Mouse (Mus musculus) R1 (cell line): ENCODE data around the gene Banf1.
A peak's percentile ranks its signal among the peaks of the same experiment; 100 is the strongest.
"Not testable (repeated sequence)": the region's sequence is repeated elsewhere in the genome, so short reads cannot be mapped to it uniquely, and the experiment has no call there.

Experiments used
- DNase-seq: peaks from one replicate; pipeline ENCODE4 v3.0.0-alpha.2; 2018; ENCODE audit warnings: low read depth, low spot score

Gene Banf1

DNA sequence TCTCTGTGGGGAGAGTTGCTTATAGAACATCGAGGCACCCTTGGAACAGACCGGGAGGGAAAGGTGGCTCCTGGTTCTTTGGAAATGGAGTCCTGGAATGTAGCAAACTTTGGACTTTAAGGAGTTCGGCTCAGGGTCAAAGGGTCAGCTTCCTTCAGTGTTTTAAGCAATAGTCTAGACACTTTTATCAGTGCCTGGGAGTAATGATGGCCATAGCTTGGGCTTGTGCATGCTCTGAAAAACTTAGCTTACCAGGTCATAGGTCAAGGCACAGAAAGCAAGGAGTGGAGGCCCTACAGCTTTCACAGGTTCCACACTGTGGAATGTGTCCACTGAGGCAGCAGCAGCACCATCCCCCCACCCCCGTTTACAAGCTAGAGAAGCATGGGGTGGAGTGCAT lies 7.8 kb upstream of the Banf1 start:
- DNase-seq, result peak; percentile 32

DNA sequence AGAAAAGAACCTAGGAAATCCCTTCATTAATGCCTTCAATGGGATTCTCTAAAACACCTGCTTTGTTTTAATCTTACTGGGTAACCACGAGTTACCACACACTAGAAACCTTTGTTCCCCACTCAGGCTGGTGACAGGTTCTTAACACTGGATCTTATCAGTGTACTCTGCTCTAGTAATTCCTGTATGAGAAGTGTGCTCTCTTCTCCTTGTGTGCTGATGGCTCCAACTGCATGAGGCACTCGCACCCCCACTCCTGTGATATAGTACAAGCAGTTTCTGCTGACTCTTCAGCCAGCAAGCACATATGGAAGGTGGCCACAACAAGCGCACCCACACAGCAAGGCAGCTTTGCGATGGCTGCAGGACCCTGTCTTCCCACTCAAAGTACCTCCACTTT lies 7.2 kb upstream of the Banf1 start:
- no peak for DNase-seq

DNA sequence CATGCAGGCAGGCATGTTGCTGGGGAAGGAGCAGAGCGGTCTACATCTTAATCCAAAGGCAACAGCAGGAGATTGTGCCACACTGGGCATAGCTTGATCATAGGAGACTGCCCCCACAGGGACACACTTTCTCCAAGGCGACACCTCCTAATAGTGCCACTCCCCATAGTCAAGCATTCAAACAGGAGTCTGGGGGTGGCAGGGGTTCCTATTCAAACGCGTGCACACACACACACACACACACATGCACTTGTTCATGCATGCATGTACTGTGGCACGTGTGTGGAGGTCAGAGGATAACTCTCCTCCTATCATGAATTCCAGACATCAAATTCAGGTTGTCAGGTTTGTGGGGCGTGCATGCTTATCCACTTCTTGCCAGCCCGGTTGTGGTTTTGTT lies 5.8 kb upstream of the Banf1 start:
- DNase-seq, result no peak

DNA sequence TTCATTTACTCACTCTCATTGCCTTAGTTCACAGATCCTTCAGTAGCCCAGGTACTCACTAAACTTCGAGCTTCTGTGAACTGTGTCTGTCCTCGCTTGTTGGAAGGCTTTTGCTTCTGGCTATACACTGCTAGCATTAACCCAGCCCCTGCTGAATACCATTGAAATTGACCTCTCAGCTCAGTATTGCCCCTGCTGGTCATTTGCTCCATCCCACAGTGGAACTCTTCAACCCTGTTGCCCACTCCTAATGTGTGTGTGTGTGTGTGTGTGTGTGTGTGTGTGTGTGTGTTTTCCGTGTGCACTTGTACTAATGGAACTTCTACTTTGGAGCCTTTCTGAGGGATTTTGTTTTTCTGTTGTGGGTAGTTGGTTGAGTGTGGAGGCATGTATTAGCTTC lies 4.0 kb upstream of the Banf1 start:
- peak; percentile 54 for DNase-seq

DNA sequence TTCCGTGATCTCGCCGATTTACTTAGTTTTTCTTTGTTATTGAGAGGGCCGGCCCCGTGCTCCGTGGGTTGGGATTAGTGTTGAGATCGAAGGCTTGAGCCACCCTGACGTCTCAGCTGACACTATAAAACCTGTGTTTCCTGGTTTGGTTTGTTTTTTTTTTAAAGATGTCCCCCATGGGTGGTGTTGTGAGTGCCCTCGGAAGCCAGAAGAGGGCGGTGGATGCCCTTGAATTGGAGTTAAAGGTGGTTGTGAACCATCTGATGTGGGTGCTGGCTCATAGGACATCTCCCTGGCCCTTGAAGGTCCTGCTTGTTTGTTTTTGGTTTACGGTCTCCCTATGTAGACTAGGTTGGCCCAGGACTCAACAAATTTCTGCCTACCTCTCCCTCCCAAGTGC lies 487 bp upstream of the Banf1 start:
- peak; percentile 62 for DNase-seq

DNA sequence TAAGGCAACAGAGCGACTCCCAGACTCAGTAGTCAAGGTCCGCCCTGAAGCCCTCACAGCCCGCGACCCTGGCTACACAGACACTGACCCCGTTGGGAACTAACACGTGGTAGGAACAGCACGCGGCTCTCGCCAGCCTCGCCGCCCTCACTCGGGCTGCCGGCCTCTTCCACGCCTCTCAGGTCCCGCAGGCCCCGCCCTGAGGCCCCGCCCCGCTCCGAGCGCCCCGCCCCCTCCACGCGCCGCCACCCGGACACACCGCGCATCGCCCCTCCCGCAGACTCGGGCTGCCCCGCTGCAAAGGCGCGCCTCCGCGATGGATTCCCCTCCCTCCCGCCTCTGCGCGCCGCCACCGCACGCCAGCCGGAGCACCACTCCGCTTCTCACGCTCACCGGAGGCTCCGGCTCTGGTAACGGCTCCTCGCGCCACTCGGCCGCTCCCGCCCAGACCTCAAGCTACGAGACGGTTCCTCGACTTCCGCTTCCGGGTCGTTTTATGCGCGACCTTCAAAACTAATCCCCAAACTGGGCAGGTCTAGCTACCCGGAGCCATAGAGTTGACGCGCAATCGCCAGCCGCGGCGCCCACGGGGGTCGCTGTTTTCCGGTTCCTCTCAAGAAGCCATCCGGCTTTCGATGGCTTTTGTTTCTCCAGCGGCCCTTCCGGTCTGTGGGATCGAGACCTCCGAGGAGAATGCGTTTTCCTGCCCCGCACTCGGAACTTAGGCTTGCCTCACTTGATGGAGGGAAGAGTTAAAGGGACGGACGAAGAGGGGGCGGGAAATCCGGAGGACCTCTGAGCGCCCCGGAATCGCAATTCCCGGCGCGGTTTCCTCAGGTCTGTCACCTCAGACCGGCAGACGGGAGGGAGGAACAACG lies 554 bp downstream of the Banf1 start, which contains the start of gene Eif1ad:
Eif1ad (plus strand) TSS at position 567 of the 878 bp plus-strand sequence.
- peak; percentile 99 for DNase-seq

DNA sequence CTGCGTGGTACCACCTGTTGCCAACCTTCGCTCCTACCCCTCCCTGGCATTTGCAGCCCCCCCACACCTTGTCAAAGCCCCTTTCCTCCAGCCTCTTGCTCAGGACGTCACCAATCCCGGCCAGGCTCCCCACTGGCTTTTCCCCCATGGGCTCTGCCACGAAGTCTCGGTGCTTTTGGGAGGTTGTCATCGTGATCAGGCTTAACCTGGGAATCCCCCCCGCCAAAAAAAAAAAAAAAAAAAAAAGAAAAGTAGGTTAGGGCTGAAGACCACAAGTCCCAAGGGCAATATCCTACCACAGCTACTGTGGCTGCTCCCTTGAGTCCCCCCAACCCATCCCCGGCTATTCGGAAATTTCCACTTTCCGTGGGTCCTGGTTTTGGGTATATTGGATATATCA lies 1.2 kb downstream of the Banf1 start:
- DNase-seq, result no peak

DNA sequence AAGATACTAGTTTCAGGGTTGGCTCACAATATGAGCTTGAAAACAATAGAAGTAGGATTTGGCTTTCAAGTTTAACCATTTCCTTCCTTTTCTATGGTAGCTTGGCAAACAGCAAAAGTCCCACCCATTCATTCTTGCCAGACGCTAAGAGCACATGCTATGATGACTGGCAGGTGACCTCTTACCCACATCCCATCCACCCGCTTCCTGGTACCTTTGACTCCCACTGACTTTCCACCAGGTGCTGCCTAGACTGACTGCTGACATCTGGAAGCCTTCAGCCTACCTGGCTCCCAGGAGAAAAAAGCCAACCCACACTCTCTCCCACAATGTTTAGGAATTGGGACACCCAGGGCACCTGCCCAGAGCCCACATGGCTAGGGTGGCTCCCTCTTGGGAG lies 2.8 kb downstream of the Banf1 start:
- DNase-seq, result no peak

DNA sequence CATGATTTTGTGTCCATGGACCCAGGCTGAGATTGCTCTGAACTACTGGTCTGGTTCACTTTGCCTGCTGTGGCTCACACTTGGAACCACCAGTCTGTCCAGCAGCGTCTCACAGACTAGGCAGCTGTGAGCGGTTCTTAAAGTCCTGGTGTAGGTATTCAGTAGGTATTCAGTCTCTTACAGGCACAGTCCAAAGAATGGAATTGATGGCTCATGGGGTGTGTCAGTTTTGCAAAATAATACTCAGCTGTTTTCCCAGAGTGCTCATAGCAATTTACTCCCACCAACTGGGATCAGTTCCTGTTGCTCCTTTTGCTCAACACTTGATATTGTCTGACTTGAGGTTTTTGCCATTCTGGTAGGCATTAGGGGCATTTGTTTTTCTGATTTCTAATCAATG lies 4.8 kb downstream of the Banf1 start:
- DNase-seq, result peak; percentile 90

DNA sequence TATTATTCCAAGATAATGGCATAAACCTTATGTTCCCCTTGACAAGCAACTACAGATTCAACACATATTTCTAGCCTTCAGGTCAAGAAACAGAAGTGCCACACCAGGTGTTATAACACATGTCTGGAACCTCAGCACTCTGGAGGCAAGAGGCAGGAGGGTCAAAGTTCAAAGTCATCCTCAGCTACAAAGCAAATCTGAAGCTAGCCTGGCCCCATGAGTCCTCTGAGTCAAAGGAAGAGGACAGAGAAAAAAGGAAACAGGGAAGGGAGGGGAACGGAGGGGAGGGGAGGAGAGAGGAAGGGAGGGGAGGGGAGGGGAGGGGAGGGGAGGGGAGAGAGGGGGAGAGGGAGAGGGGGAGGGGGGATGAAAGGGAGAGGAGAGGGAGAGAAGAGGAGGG lies 10.9 kb downstream of the Banf1 start:
- DNase-seq, result peak; percentile 77

DNA sequence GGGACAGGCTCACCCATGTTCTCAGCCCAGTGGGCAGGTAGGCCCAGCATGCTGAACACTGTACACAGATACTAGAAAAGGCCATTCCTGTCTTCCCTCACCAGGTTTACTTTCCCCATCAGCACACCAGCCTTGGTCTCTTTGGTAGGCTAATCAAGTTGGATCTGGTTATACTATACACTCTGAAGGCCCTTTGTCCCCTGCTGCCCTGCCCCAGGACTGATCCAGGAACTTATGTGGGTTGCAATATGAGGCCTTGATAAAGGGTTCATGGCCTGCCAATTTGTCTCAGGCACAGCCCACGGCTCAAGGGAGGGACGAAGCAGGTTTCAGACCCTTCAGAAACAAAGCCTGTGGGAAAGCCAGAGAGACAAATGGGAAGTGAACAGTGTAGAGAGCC lies 13.4 kb downstream of the Banf1 start:
- no peak for DNase-seq

DNA sequence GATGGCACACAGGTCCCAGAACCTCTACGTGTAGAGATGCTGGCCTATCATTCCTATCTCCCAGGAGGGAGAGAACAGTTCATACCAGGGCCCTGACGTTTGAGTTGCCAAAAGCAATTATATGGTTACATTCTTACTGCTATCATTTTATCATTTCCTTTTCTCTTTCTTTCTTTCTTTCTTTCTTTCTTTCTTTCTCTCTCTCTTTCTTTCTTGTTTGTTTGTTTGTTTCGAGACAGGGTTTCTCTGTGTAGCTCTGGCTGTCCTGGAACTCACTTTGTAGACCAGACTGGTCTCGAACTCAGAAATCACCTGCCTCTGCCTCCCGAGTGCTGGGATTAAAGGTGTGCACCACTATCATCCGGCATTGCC lies 17.5 kb downstream of the Banf1 start, which contains the start of gene Cst6:
Cst6 (minus strand) TSS at position 73 of the 372 bp plus-strand sequence.
- DNase-seq, result not testable (repeated sequence)

DNA sequence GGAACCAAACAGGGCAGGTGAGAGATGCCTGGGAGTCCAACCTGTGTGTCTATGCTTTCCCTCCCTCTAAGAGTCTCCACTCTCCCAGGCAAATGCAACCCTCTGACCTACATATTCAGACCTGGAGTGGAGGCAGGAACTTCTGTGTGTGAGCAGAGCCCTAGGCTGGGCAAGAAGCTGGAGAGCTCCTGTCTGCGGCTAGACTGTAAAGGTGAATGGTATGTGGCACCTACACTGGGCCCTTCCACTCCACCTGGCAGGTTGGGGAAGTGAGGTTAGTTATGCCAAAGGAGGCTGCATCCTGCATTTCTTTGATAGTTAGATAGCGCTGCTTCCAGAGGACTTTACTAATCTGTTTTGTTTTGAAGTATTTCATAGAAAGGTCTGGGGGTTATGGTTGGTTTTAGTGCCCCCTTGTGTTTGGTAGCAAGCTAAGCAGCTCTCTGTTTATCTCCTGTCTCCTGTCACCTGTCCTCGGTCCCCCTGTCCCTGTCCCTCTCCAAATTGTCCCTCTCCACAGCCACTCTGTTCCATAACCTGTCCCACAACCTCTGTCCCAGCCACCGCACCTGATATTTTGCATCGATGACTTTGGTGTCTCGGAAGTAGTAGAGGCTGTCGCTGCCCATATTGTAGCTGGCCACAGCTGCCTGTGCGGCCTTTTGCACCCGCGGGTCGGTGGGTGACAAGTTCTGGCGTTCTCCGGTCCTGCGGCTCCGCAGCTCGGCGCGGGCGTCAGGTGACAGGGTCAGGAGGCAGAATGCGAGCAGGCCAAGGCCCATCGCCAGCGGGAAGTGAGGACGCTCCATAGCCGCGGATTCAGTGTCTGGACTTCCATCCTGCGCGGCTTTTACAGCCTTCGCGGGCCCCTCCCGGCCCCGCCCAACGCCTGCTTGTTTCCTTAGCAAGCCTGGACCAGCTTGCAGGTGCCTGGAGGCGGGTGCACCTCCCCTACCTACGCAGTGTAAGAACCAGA lies 18.2 kb downstream of the Banf1 start:
- peak; percentile 47 for DNase-seq

DNA sequence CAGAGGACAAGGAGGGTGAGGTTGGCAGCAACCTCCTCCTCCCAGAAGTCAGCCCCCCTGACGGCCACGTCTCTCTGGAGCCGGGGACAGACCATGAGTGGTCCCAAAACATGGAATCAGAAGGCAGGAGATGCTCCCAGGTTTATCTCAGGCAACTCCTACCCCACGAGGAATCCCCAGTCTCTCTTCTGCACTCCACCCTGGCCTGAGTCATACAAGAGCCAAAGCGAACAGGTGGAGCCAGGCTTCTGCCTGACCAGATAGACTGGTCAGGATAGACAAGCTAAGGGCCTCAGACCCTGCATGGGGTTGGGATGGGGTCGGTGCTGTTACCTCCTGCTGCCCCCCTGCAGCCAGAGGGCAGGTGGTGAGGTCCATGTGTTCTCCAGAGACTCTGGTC lies 18.9 kb downstream of the Banf1 start:
- DNase-seq, result no peak

DNA sequence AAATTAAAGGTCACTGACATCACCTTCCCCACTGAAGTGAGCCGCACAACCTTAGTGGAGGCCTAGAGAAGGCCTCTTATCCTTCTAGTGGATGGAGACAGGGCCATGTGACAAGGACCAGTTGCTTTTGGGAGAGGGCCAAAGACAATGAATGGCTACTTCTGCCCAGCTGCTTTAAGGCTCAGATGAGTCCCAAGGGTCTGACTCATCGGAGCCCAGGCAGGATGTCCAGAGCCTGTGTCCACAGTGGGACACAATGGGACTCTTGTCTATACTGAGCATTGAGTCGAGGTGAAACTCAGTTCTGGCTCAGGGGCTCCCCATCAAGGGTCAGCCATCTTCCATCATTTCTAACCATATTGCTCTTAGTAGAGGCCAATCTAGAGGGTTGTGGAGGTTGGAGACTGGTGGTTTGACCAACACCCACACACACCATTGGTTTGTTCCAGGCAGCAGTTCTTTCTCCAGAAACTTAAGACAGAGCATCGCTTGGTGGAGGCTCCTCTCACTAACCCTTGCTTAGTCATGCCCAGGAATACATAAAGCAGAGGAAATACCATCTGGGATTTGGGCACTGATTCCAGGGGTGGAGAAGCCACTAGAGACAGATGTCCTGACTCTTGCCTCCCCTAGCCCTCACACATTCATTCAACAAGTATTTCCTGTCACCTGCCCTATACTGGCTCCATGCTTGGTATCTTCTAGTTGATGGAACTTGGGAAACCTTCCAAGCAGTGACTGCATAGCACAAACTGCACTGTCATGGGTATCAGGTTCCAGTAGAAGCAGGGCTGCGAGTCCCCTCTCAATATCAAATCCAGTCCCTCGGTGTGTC lies 21.5 kb downstream of the Banf1 start:
- DNase-seq, result no peak

DNA sequence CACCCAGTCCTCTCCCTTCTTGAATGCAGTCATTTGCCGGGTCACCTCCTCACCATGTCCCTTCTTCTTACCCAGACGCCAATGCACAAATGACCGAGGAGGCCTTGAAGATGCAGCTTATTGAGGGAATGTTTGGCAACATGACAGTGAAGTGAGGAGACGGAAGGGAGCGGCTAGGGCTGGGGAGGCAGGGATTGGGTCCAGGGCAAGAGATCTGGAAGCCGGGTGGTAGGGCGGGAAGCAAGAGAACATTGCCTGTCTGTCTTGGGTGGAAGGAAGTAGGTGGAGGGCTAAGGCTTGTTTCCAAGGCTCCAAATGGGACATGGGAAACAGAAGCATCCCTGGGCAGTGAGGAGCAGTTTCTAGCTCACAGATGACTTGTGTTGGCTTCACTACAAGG lies 25.6 kb downstream of the Banf1 start:
- no peak for DNase-seq

DNA sequence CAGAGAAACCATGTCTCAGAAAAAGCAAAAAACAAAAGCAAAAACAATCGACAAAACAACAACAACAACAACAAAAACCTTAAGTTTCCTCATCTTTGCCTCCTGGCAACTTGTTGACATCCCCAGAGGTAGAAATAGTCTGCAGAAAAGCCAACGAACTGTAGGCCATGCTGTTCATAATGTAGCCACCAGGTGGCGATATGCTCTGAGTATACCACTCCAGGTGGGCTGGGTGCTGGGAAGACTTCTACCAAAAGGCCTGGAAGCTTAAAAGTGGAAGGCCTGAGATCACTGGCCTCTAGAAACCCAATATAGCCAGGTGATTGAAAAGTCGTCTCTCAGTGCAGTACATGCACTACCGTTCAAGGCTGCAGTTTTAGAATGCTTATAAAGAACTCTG lies 29.0 kb downstream of the Banf1 start:
- DNase-seq, result peak; percentile 82

DNA sequence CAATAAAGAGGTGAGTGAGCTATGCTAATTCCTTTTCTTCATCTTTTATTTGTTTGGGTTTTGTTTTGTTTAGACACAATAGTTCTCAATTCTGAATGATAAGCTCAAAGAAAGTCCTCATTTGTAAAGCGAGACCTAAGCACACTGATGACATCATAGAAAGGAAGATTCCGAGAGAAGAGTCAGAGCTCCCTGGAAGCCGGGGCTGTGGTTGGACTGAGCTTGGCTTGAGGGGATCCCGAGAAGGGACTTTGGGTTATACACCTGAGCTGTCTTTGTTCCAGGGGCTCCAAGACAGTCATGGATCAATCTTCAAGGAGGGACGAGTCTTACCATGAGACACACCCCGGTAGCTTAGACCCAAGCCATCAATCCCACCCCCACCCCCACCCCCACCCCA lies 31.5 kb downstream of the Banf1 start, which contains the start of gene Catsper1:
Catsper1 (plus strand) TSS at position 301 of the 400 bp plus-strand sequence.
- no peak for DNase-seq

DNA sequence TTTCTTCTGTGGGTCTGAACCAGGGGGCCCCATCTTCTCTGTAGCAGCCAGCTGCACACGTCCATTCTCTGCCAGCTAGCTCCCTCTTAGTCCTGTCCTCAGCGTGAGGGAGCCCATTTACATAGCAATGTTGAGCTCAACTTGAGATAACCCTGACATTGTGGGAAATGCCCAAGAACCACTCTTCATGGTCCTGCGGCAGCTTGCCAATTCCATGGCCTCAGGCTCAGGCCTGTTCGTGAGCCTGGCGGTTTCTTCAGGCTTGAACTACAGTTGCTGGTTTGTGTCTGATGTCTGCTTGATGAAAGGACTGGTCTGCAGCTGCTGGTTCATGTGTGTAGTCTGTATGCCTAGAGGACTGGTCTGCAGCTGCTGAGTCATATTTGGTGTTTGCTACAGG lies 32.2 kb downstream of the Banf1 start:
- DNase-seq, result no peak

DNA sequence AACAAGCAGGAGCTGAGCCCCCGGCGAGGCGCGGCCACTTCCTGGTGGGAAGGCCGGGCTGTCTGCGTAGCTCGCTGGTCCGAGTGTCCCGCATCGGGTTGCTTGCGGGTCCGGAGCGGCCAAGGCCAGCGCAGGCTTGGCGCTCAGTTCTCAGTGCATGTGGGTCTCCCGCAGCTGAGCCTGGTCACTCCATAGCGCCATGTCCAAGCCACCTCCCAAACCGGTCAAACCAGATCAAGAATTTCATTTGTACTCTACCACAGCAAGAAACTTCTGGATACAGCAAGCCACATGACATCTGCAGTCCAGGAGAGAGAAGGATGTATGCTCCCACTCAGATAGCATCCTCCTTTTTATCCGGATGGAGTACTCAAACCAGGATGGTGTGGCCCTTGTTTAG lies 39.0 kb downstream of the Banf1 start:
- DNase-seq, result no peak

DNA sequence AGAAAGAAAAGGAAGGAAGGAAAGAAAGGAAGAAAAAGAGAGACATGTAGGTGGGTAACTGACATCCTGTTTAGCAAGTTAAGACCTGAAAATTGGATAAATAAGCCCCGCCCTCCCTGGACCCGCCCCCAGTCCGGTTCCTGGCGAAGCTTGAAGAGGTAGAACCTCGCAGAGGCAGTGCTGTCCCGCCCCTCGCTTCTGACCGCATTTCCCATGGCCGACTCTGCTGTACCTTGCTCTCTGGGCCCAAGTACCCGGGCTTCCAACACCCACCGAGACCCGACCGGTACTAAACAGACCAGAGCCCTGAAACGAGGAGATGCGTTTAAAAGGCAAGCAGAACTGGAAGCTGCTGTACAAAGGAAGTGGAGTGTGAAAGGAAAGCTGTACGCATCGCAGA lies 43.2 kb downstream of the Banf1 start:
- peak; percentile 60 for DNase-seq
